Mouse (Mus musculus) erythroblast, embryonic 14.5 days (primary cell): ENCODE results near the gene Krt36. TPM values are rescaled to one million over a fixed set of nuclear protein-coding genes. Genes with fewer than 3 reads are reported as not detected.

Experiments
- H3K27me3 ChIP-seq: 2 replicates; pipeline ENCODE4 v1.6.1; 2012; ENCODE audit warnings: inconsistent platforms; ENCODE audit not compliant: control insufficient read depth
- H3K36me3 ChIP-seq: 2 replicates; pipeline ENCODE4 v1.6.1; 2012; ENCODE audit warnings: mild to moderate bottlenecking, inconsistent platforms; ENCODE audit not compliant: control insufficient read depth
- H3K4me1 ChIP-seq: 2 replicates; pipeline ENCODE4 v1.6.1; 2012; ENCODE audit warnings: inconsistent platforms; ENCODE audit not compliant: control insufficient read depth
- H3K4me3 ChIP-seq: replicated peaks from 2 replicates; pipeline ENCODE3; 2012; ENCODE audit warnings: moderate library complexity, mild to moderate bottlenecking, inconsistent platforms
- H3K9me3 ChIP-seq: 2 replicates; pipeline ENCODE4 v1.6.1; 2012; ENCODE audit warnings: low read length, inconsistent platforms, mixed read lengths; ENCODE audit not compliant: control insufficient read depth
- GATA1 ChIP-seq: IDR thresholded peaks from 2 replicates; pipeline ENCODE4 v1.6.1; 2012; ENCODE audit warnings: low read length, inconsistent platforms, mixed read lengths
- TAL1 ChIP-seq: IDR thresholded peaks from 3 replicates; pipeline ENCODE4 v1.6.1; 2012; ENCODE audit warnings: low read length, inconsistent platforms, mixed read lengths
- polyA plus RNA-seq: library from polyadenylated mRNA; stranded (reverse); fragments of >175 nt; gene quantifications from 2 replicates; pipeline ENCODE4 v1.2.3, GENCODE M21; 2012

The Krt36 gene
- polyA plus RNA-seq, 1 experiment = not detected

DNA sequence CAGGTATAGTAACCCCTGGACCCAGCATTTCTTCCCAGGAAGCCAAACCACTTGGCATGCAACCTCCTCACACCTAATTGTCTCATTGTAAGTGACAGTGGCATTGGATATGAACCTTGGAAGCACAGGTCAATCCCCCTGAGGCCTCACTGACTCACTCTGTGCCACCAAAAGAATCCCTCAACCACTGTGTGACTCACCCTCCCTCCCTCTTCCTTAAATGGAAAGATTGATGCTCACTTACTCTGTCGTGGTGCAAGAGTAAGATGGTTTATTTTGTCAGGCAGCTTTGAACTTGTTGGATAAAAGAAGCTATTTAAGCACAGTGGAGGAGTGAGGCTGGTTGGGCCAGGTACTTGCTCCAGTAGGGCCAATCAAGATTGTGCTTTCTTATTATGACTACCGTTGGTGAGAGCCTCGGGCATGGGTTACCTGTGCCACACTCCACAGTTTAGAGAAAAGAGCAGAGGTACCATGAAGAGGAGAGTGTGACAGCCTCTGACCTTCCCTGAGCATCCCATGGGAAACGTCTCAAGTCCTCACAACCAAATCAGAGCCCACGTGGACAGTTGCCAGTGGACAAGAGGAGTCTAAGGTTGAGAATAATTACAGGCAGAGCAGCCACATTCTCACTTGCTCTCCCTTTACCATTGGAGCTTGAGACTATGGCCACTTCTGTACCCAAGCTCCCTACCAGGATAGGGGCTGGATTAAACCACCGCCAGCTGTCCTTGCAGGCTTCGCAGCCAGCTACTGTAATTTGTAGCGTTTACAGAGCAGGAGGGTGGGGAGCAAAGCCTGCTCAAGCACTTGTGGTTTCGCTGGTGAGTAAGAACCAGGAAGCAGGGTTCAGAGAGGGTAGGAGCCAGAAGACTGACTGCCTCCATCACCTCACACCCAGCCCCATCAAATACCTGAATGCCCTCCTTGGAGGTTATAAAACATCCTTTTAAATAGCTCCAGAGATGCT is 49.5 kb downstream of the Krt36 start:
- Histone ChIP-seq H3K9me3 (peaks cover 5% of the 10 kb centered on the region), H3K27me3 (no peaks in the 10 kb centered on the region), H3K4me1 (no peaks in the 10 kb centered on the region), H3K4me3 (no peak overlapping the region), H3K36me3 (no peaks in the 10 kb centered on the region)
- no peak for TF ChIP-seq GATA1
- no peak for TF ChIP-seq TAL1

Other genes with a start within 250 kb of the Krt36 start
- gene Gm11568, start 247.7 kb downstream of the Krt36 start, polyA plus RNA-seq = 0.04 TPM in 1 of 2 replicates, not detected in the other
- not detected in 2 replicates for gene Gm11559, start 241.2 kb downstream of the Krt36 start, polyA plus RNA-seq
- not detected in 2 replicates for gene Krtap9-1, start 232.2 kb downstream of the Krt36 start, polyA plus RNA-seq
- not detected in 2 replicates for gene Gm11567, start 226.4 kb downstream of the Krt36 start, polyA plus RNA-seq
- gene Krtap31-1, start 197.7 kb downstream of the Krt36 start, polyA plus RNA-seq = not detected in 2 replicates
- gene Gm11565, start 190.9 kb downstream of the Krt36 start, polyA plus RNA-seq = not detected in 2 replicates
- gene Krtap31-2, start 169.3 kb downstream of the Krt36 start, polyA plus RNA-seq = not detected in 2 replicates
- not detected in 2 replicates for gene Krtap9-5, start 157.2 kb downstream of the Krt36 start, polyA plus RNA-seq
- not detected in 2 replicates for gene Krtap29-1, start 126.6 kb downstream of the Krt36 start, polyA plus RNA-seq
- not detected in 2 replicates for gene Krtap16-1, start 119.0 kb downstream of the Krt36 start, polyA plus RNA-seq
- gene Krtap17-1, start 111.6 kb downstream of the Krt36 start, polyA plus RNA-seq = not detected in 2 replicates
- not detected in 2 replicates for gene Krt33a, start 89.4 kb downstream of the Krt36 start, polyA plus RNA-seq
- gene Krt33b, start 75.8 kb downstream of the Krt36 start, polyA plus RNA-seq = not detected in 2 replicates
- gene Krt34, start 64.1 kb downstream of the Krt36 start, polyA plus RNA-seq = not detected in 2 replicates
- gene Krt31, start 55.1 kb downstream of the Krt36 start, polyA plus RNA-seq = not detected in 2 replicates
- gene Krt32, start 17.4 kb downstream of the Krt36 start, polyA plus RNA-seq = not detected in 2 replicates
- not detected in 2 replicates for gene Krt35, start 9.4 kb downstream of the Krt36 start, polyA plus RNA-seq
- gene Krt13, start 15.9 kb upstream of the Krt36 start, polyA plus RNA-seq = not detected in 2 replicates
- 0.29 and 0.31 TPM in 2 replicates for gene Krt15, start 30.3 kb upstream of the Krt36 start, polyA plus RNA-seq
- gene Krt19, start 43.0 kb upstream of the Krt36 start, polyA plus RNA-seq = not detected in 2 replicates
- not detected in 2 replicates for gene Krt9, start 87.6 kb upstream of the Krt36 start, polyA plus RNA-seq
- 0.06 and 0.07 TPM in 2 replicates for gene Krt14, start 101.9 kb upstream of the Krt36 start, polyA plus RNA-seq
- not detected in 2 replicates for gene Krt16, start 143.3 kb upstream of the Krt36 start, polyA plus RNA-seq
- 0.03 and 0.04 TPM in 2 replicates for gene Krt17, start 155.4 kb upstream of the Krt36 start, polyA plus RNA-seq
- 0.04 TPM in 1 of 2 replicates, not detected in the other for gene Krt42, start 164.2 kb upstream of the Krt36 start, polyA plus RNA-seq
- 151 and 186 TPM in 2 replicates for gene Eif1, start 214.3 kb upstream of the Krt36 start, polyA plus RNA-seq
- 0.09 and 0.11 TPM in 2 replicates for gene Gast, start 228.8 kb upstream of the Krt36 start, polyA plus RNA-seq